Mouse (Mus musculus) midbrain, postnatal 0 days (tissue): Measurements from ENCODE around the gene Kif1c. TPM values are rescaled to one million over a fixed set of nuclear protein-coding genes. Genes with fewer than 3 reads are reported as not detected.
A peak's percentile ranks its signal among the peaks of the same experiment; 100 is the strongest.

Experiments
- ATAC-seq: fragments of 200-750 bp; cut with Nextera tagmentation; 2 replicates; pipeline ENCODE4 v1.8.0; 2017; ENCODE audit warnings: moderate number of reproducible peaks, mild to moderate bottlenecking, moderate TSS enrichment, moderate library complexity; ENCODE audit not compliant: low FRiP score
- DNase-seq: peaks from one replicate; pipeline ENCODE4 v3.0.0-alpha.2; 2015; ENCODE audit warnings: low spot score
- H3K27ac ChIP-seq: fragments of 300-500 bp; sonication (generic); 2 replicates; pipeline ENCODE4 v1.5.1; 2014; ENCODE audit warnings: low read depth, mild to moderate bottlenecking, low read length, mixed read lengths
- H3K27me3 ChIP-seq: fragments of 300-500 bp; sonication (generic); 2 replicates; pipeline ENCODE4 v1.6.1; 2014; ENCODE audit warnings: low read length, control low read depth, mixed read lengths; ENCODE audit not compliant: insufficient read depth
- H3K36me3 ChIP-seq: fragments of 300-500 bp; sonication (generic); 2 replicates; pipeline ENCODE4 v1.6.1; 2014; ENCODE audit warnings: low read length, control low read depth, mixed read lengths; ENCODE audit not compliant: insufficient read depth
- H3K4me1 ChIP-seq: fragments of 300-500 bp; sonication (generic); 2 replicates; pipeline ENCODE4 v1.6.1; 2014; ENCODE audit warnings: mild to moderate bottlenecking, control low read depth, antibody characterized with exemption, low read length, mixed read lengths; ENCODE audit not compliant: insufficient read depth
- H3K4me2 ChIP-seq: fragments of 300-500 bp; sonication (generic); 2 replicates; pipeline ENCODE4 v1.6.1; 2014; ENCODE audit warnings: low read depth, mild to moderate bottlenecking, low read length, mixed read lengths; ENCODE audit not compliant: poor library complexity, severe bottlenecking
- H3K4me3 ChIP-seq: fragments of 300-500 bp; sonication (generic); 2 replicates; pipeline ENCODE4 v1.5.1; 2014; ENCODE audit warnings: low read depth, mild to moderate bottlenecking, low read length, moderate library complexity
- H3K9ac ChIP-seq: fragments of 300-500 bp; sonication (generic); replicated peaks from 2 replicates; pipeline ENCODE4 v1.6.1; 2014; ENCODE audit warnings: mild to moderate bottlenecking, low read length, moderate library complexity, mixed read lengths; ENCODE audit not compliant: poor library complexity, severe bottlenecking
- H3K9me3 ChIP-seq: fragments of 300-500 bp; sonication (generic); 2 replicates; pipeline ENCODE4 v1.6.1; 2016; ENCODE audit warnings: low read length, control low read depth
- CTCF ChIP-seq: IDR thresholded peaks from 2 replicates; pipeline ENCODE4 v1.5.1; 2016; ENCODE audit warnings: antibody characterized with exemption, mild to moderate bottlenecking
- WGBS: fragments of 180-500 bp; shearing (Covaris S2); extraction: QIAGEN DNeasy Blood & Tissue Kit; methylation state at CpG from one replicate; pipeline ENCODE4 v1.1.7; 2014; 5-methylcytosine and 5-hydroxymethylcytosine counted together
- polyA plus RNA-seq: library from polyadenylated mRNA; unstranded; fragments of >200 nt; fragmentation: Nextera tagmentation; extraction: Ambion mirVana; gene quantifications from 2 replicates; pipeline ENCODE4 v1.2.1, GENCODE M21; 2015
- total RNA-seq: library from RNA; depleted of rRNA; stranded (reverse); fragments of >200 nt; gene quantifications from 2 replicates; pipeline ENCODE4 v1.2.3, GENCODE M21; 2014

Gene Kif1c
- total and polyA plus RNA-seq, 2 experiments from 2014 or later, result 1.9 to 30.9 TPM

DNA sequence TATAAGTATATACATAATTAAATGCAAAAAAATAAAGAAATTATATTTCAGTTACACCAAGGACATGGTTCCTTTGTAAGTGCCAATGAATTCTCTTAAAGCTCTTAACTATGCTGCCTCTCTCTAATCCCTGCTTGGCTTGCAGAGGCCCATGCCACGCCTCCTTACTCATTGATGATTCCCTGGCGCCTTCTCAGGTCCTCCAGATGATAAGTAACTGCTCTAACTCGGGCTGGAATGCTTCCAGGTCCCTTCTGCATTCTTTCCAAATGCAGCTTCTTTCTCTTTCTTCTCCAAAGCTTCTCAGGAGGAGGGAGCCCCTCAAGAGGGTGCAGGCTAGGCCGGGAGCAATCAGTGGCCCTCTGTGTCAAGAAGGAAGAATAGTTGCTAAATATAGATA lies 10.8 kb upstream of the Kif1c start:
- WGBS, result 53% methylated on average over 4 of the region's 4 CpGs

DNA sequence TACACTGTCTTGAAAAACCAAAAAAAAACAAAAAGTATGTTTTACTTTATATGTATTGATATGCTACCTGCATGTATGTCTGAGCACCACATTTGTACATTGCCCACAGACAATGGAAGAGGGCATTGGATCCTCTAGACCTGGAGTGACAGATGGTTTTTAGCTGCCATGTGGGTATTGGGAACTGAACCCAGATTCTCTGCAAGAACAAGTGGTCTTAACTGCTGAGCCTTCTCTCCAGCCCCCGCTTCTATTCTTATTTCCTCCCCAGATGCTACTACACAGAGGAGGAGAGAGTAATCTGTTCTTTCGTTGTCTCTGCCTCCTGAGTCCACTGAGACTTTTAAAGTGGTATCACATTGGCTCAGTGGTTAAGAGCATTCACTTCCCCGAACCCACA lies 6.8 kb upstream of the Kif1c start:
- H3K4me3 ChIP-seq, result no peak overlapping the region
- no peak for ATAC-seq
- no peak overlapping the region for H3K27ac ChIP-seq
- no peak for DNase-seq
- no peak overlapping the region for H3K4me2 ChIP-seq
- no peak for TF ChIP-seq CTCF
- peaks cover 4% of the 10 kb centered on the region; the same call in 1 of the 2 replicates for H3K4me1 ChIP-seq
- no peak overlapping the region for H3K9ac ChIP-seq
- no peaks in the 10 kb centered on the region for H3K36me3 ChIP-seq
- 71% methylated on average over 3 of the region's 3 CpGs for WGBS
- H3K9me3 ChIP-seq, result no peaks in the 10 kb centered on the region
- H3K27me3 ChIP-seq, result no peaks in the 10 kb centered on the region

More for the DNA sequence above, 10.8 kb upstream of the Kif1c start:
- Histone ChIP-seq H3K27me3 (no peaks in the 10 kb centered on the region), H3K27ac (no peak overlapping the region), H3K4me3 (no peak overlapping the region), H3K9me3 (no peaks in the 10 kb centered on the region), H3K36me3 (peaks cover under 1% of the 10 kb centered on the region; the same call in 1 of the 2 replicates), H3K4me2 (no peak overlapping the region), H3K4me1 (peaks cover 14% of the 10 kb centered on the region), H3K9ac (no peak overlapping the region)
- no peak for TF ChIP-seq CTCF
- DNase-seq, result no peak
- ATAC-seq, result no peak

DNA sequence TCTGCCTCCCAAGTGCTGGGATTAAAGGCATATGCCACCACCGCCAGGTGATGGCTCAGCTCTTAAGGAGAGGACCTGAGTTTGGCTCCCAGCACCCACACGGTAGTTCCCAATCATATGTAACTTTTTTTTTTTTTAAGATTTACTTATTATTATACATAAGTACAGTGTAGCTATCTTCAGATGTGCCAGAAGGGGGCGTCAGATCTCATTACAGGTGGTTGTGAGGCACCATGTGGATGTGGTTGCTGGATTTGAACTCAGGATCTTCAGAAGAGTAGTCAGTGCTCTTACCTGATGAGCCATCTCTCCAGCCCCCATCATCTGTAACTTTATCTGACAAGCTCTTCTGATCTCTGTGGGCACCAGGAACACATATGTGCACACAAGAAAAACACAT lies 3.0 kb upstream of the Kif1c start:
- Histone ChIP-seq H3K4me1 (peaks cover 9% of the 10 kb centered on the region; the same call in 1 of the 2 replicates), H3K9ac (no peak overlapping the region), H3K36me3 (no peaks in the 10 kb centered on the region), H3K27me3 (no peaks in the 10 kb centered on the region), H3K27ac (no peak overlapping the region), H3K4me3 (no peak overlapping the region), H3K9me3 (no peaks in the 10 kb centered on the region), H3K4me2 (no peak overlapping the region)
- peak; percentile 14; the same call in 1 of the 2 replicates for TF ChIP-seq CTCF
- WGBS, result 83% methylated on average over 3 of the region's 3 CpGs
- ATAC-seq, result no peak
- DNase-seq, result no peak

DNA sequence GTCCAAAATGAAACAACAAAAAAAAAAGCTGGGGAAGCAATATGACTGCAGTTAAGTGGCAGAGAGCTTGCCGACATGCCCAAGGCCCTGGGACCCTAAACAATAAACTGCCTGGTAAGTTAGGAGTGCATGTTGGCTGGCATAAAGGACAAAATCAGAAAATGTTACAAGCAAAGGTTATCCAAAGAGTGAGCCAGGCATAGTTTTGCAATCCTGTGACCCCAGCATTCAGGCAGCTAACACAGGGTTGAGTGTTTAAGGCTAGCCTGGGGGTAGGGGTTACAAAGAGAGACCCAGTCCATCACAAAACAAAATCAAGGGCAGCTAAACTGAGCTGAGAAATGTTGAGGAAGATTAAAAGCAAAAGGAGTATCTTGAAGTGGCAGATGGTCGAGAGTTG lies 1.3 kb upstream of the Kif1c start:
- 73% methylated on average over 2 of the region's 2 CpGs for WGBS
- Histone ChIP-seq H3K4me1 (peaks cover 9% of the 10 kb centered on the region; the same call in 1 of the 2 replicates), H3K27me3 (no peaks in the 10 kb centered on the region), H3K9ac (no peak overlapping the region), H3K9me3 (no peaks in the 10 kb centered on the region), H3K27ac (no peak overlapping the region), H3K4me3 (no peak overlapping the region), H3K4me2 (no peak overlapping the region), H3K36me3 (peaks cover 9% of the 10 kb centered on the region)
- ATAC-seq, result no peak
- no peak for TF ChIP-seq CTCF
- no peak for DNase-seq

- peak overlapping the region; percentile 95 for H3K9ac ChIP-seq
- peaks cover 25% of the 10 kb centered on the region for H3K36me3 ChIP-seq
- no peaks in the 10 kb centered on the region for H3K27me3 ChIP-seq
- H3K4me1 ChIP-seq, result peaks cover 9% of the 10 kb centered on the region; the same call in 1 of the 2 replicates
- H3K4me2 ChIP-seq, result peak overlapping the region; percentile 82
- under 1% methylated on average over 22 of the region's 34 CpGs for WGBS
- H3K9me3 ChIP-seq, result no peaks in the 10 kb centered on the region
- ATAC-seq (peak; percentile 38; the same call in 1 of the 2 replicates), DNase-seq (peak; percentile 6)
- H3K27ac ChIP-seq, result peak overlapping the region; percentile 75
- TF ChIP-seq CTCF, result no peak
- peak overlapping the region; percentile 98 for H3K4me3 ChIP-seq
Observed at GRCm38 (mm10) chr11:70700613-70701012, 265 bp downstream of the Kif1c start.

DNA sequence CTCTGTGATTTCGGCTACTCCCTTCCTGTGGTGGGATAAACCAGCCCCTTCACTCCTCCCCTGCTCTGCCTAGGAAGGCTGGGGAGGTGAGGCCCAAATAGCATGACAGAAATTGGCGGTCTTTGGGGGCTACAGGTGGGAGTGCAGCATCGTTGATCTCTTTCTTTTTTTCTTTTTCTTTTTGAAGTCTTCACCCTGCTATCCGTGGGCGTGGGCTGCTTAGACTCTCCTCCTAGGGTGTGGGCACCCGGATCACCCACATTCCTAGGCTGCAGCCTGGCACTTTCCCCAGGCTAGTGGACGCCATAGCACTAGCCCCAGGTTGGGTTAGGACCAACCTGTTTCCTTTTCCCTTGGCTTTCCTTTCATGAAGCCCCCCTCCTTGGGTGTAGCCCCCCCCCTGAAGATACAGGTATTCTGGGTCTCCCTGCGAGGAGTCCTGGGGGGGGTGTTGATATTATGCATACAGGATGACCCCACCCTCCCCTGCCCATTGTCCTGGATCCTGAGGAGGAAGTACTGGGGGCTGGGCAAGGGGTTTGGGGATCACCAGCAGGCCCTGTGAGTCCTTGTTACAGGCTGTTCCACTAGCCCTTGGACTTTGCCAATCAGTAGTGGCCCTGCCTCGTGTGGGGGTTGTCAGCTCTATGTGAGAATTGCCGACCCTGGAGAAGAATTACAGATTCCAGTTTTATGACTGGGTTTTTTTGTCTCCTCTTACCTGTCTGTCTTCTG lies 1.0 kb downstream of the Kif1c start:
- Histone ChIP-seq H3K4me3 (peak overlapping the region; percentile 98), H3K36me3 (peaks cover 32% of the 10 kb centered on the region), H3K27ac (no peak overlapping the region), H3K9me3 (no peaks in the 10 kb centered on the region), H3K4me2 (peak overlapping the region; percentile 82), H3K4me1 (peaks cover 9% of the 10 kb centered on the region; the same call in 1 of the 2 replicates), H3K9ac (peak overlapping the region; percentile 95), H3K27me3 (no peaks in the 10 kb centered on the region)
- WGBS, result 14% methylated on average over 10 of the region's 10 CpGs
- ATAC-seq (no peak), DNase-seq (no peak)
- TF ChIP-seq CTCF, result no peak
